Mouse (Mus musculus) lung, embryonic 16.5 days (tissue): Measurements from ENCODE around the gene Ppm1d. TPM values are rescaled to one million over a fixed set of nuclear protein-coding genes. Genes with fewer than 3 reads are reported as not detected.

ENCODE experiments used
- ATAC-seq: fragments of 200-750 bp; cut with Nextera tagmentation; 2 replicates; pipeline ENCODE4 v1.8.0; 2017; ENCODE audit warnings: low read depth, mild to moderate bottlenecking, moderate library complexity
- H3K27ac ChIP-seq: fragments of 300-500 bp; sonication (generic); 2 replicates; pipeline ENCODE4 v1.5.1; 2014; ENCODE audit warnings: mild to moderate bottlenecking, control low read depth, low read length
- H3K27me3 ChIP-seq: fragments of 300-500 bp; sonication (generic); 2 replicates; pipeline ENCODE4 v1.6.1; 2014; ENCODE audit warnings: low read depth, low read length, mixed read lengths; ENCODE audit not compliant: control insufficient read depth, insufficient read depth
- H3K36me3 ChIP-seq: fragments of 300-500 bp; sonication (generic); 2 replicates; pipeline ENCODE4 v1.6.1; 2014; ENCODE audit warnings: low read length; ENCODE audit not compliant: control insufficient read depth, insufficient read depth
- H3K4me1 ChIP-seq: fragments of 300-500 bp; sonication (generic); replicated peaks from 2 replicates; pipeline ENCODE4 v1.6.1; 2014; ENCODE audit warnings: low read length, mixed read lengths; ENCODE audit not compliant: control insufficient read depth, insufficient read depth
- H3K4me2 ChIP-seq: fragments of 300-500 bp; sonication (generic); 2 replicates; pipeline ENCODE4 v1.6.1; 2014; ENCODE audit warnings: low read depth, low read length, control low read depth
- H3K4me3 ChIP-seq: fragments of 300-500 bp; sonication (generic); 2 replicates; pipeline ENCODE4 v1.5.1; 2014; ENCODE audit warnings: mild to moderate bottlenecking, low read length, control low read depth
- H3K9ac ChIP-seq: fragments of 300-500 bp; sonication (generic); 2 replicates; pipeline ENCODE4 v1.6.1; 2014; ENCODE audit warnings: low read length, control low read depth
- H3K9me3 ChIP-seq: fragments of 300-500 bp; sonication (generic); 2 replicates; pipeline ENCODE4 v1.6.1; 2016; ENCODE audit warnings: low read length; ENCODE audit not compliant: control insufficient read depth
- WGBS: fragments of 180-500 bp; shearing (Covaris S2); extraction: QIAGEN DNeasy Blood & Tissue Kit; methylation state at CpG from one replicate; pipeline ENCODE4 v1.1.7; 2014; 5-methylcytosine and 5-hydroxymethylcytosine counted together
- polyA plus RNA-seq: library from polyadenylated mRNA; unstranded; fragments of >200 nt; fragmentation: Nextera tagmentation; extraction: Ambion mirVana; gene quantifications from 2 replicates; pipeline ENCODE4 v1.2.1, GENCODE M21; 2015

Gene Ppm1d
- polyA plus RNA-seq, 1 experiment from 2014 or later, result 15.9 TPM

DNA sequence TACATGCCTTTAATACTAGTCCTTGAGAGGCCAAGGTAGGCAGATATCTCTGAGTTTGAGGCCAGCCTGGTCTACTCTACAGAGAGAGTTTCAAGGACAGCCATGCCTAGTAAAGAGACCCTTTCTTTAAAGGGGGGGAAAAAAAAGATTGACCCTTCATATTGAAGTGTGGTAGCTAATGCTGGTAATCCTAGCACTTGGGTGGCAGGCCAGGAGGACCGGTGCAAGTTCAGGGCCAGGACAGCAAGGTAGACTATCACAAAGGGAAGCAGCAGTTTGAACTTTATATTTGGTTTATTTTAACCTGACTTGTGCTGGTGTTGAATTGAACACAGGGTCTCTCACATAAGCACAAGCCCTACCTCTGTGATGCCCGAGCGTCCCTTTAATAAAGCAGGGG lies 2.3 kb downstream of the Ppm1d start:
- H3K4me1 ChIP-seq, result peaks cover 12% of the 10 kb centered on the region
- H3K9me3 ChIP-seq, result no peaks in the 10 kb centered on the region
- no peak for ATAC-seq
- WGBS, result 81% methylated on average over 3 of the region's 3 CpGs
- H3K4me2 ChIP-seq, result peak overlapping the region; percentile 58
- H3K9ac ChIP-seq, result no peak overlapping the region
- no peaks in the 10 kb centered on the region for H3K27me3 ChIP-seq
- H3K4me3 ChIP-seq, result peak overlapping the region; percentile 98
- H3K27ac ChIP-seq, result no peak overlapping the region
- peaks cover 9% of the 10 kb centered on the region; the same call in 1 of the 2 replicates for H3K36me3 ChIP-seq

DNA sequence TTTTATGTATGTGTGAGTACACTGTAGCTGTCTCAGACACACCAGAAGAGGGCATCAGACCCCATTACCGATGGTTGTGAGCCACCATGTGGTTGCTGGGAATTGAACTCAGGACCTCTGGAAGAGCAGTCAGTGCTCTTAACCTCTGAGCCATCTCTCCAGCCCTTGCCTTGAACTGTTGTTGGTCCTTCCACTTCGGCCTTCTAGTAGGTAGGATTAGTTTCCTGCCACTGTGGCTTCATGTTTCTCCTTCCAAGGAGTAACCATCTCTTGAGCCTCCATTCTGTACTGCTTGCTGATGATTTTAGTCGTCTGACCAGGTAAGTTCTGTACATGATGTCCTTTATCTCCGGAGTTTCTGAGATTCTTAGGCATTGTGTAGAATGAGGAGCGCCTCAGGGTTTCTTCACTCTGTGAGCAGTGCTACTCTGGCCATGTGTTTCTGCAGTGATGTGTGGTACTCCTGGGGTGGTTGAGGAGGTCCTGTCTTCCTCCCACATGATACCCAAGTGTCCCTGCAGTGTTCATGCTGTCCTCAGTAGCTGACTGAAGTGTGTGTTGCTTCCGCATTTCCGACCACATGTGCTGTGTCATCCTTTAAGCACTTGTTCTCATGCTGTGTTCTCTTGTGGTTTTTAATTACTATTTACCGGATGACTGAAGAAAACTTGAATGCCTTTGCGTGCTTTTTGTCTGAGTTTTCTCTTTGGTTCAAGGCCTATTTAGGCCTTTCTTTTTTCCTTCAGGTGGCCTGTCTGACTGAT lies 12.7 kb downstream of the Ppm1d start:
- no peak overlapping the region for H3K9ac ChIP-seq
- H3K36me3 ChIP-seq, result no peaks in the 10 kb centered on the region
- H3K27ac ChIP-seq, result no peak overlapping the region
- no peak for ATAC-seq
- no peaks in the 10 kb centered on the region for H3K27me3 ChIP-seq
- no peak overlapping the region for H3K4me2 ChIP-seq
- H3K9me3 ChIP-seq, result no peaks in the 10 kb centered on the region
- 88% methylated on average over 9 of the region's 9 CpGs for WGBS
- H3K4me3 ChIP-seq, result no peak overlapping the region
- H3K4me1 ChIP-seq, result no peaks in the 10 kb centered on the region

DNA sequence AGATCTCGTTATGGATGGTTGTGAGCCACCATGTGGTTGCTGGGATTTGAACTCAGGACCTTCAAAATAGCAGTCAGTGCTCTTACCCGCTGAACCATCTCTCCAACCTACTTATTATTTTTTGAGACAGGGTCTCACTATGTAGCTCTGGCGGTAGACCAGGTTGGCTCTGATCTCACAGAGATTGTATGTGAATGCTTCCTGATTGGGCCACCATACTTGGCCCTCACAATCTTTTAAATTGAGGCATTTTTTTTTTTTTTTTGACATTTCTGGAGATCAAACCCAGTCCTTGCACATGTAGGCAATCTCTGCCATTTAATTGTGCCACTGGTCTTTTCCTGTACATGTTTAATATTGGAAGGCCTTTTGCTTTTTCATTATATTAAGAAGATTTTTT lies 17.7 kb downstream of the Ppm1d start:
- no peak for ATAC-seq
- H3K27ac ChIP-seq, result no peak overlapping the region
- H3K4me1 ChIP-seq, result no peaks in the 10 kb centered on the region
- no peak overlapping the region for H3K9ac ChIP-seq
- H3K36me3 ChIP-seq, result peaks cover 8% of the 10 kb centered on the region
- 91% methylated on average over 3 of the region's 3 CpGs for WGBS
- no peaks in the 10 kb centered on the region for H3K27me3 ChIP-seq
- no peak overlapping the region for H3K4me2 ChIP-seq
- H3K4me3 ChIP-seq, result no peak overlapping the region
- no peaks in the 10 kb centered on the region for H3K9me3 ChIP-seq

DNA sequence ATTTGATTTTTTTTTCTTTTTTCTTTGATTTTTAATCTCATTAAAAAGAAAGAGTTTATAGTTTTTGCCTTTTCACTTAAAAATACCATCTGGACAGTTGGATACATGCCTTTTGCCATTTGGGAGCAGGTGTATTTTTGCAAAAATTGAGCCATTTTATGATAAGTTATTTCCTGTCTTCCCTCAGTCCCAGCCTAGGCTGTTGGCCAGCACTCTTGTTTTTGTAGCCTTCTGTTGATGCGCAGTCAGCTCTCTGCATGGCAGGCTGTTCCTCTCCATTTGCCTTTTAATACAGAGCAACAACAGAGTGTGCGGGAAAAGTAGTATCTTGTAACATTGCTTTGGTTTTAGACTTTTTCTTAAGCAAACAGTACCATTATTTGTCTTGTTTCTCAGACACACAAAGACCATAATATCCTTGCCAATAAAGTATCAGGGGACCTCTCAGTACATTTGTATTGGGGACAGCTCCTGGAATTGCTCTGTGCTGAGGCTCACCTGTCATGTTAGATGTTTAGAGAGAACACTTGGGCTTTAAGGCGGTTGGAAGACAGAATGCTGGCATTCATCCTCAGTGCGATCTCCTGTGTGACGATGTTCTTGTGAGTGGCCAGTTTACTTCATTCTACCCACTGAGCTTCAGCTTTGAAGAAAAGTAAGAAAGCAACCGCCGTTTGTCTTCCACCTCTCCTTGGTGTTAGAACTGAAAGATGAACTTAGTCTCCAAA lies 18.3 kb downstream of the Ppm1d start:
- Histone ChIP-seq H3K27me3 (no peaks in the 10 kb centered on the region), H3K9me3 (no peaks in the 10 kb centered on the region), H3K9ac (no peak overlapping the region), H3K4me2 (no peak overlapping the region), H3K4me1 (no peaks in the 10 kb centered on the region), H3K36me3 (peaks cover 13% of the 10 kb centered on the region), H3K27ac (no peak overlapping the region), H3K4me3 (no peak overlapping the region)
- ATAC-seq, result no peak
- WGBS, result 88% methylated on average over 7 of the region's 7 CpGs

DNA sequence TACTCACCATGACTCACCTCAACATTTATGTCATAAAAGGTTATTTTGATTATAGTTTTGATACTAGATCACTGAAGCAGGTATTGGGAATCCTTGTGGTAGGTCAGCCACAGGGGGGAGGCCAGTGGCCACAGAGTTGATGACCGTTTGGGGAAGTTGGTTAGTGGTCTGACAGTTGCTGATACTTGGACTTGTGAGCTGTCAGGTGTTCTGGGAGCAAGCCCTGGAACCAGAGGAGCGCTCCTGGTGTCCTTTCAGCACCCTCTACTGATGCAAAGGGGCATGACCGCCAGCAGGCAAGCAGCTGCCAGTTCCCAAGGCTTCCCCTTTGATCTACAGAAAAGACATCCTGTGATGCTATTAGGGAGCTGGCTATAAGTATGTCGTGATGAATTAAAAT lies 23.7 kb downstream of the Ppm1d start:
- no peak overlapping the region for H3K4me3 ChIP-seq
- WGBS, result 38% methylated on average over 4 of the region's 4 CpGs
- peaks cover 22% of the 10 kb centered on the region for H3K36me3 ChIP-seq
- no peak overlapping the region for H3K27ac ChIP-seq
- no peak overlapping the region for H3K4me2 ChIP-seq
- no peaks in the 10 kb centered on the region for H3K4me1 ChIP-seq
- H3K9ac ChIP-seq, result no peak overlapping the region
- H3K9me3 ChIP-seq, result no peaks in the 10 kb centered on the region
- no peak for ATAC-seq
- H3K27me3 ChIP-seq, result no peaks in the 10 kb centered on the region

DNA sequence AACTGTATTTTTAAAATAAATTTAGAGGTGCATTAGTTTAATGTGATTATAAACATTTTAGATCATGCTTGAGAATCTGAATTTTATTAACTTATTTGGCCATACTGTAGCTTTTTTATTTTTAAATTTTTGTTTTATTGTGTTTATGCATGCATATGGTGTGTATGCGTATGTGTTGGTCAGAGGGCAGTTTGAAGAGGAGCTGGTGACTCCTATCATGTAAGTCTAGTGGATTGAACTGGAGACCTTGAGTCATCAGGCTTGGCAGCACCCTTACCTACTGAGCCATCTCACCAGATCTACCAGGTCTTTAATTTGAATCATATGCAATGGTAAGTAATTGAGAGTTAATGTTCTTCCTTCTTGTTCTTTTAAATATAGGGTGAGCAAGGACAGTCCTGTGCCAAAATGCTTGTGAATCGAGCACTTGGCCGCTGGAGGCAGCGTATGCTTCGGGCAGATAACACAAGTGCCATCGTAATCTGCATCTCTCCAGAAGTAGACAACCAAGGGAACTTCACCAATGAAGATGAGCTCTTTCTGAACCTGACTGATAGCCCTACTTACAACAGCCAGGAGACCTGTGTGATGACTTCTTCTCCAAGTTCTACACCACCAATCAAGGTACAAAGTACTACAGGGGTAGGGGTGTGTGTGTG lies 28.3 kb downstream of the Ppm1d start:
- Histone ChIP-seq H3K4me3 (no peak overlapping the region), H3K9ac (no peak overlapping the region), H3K4me2 (no peak overlapping the region), H3K27ac (no peak overlapping the region), H3K36me3 (peaks cover 15% of the 10 kb centered on the region; the same call in 1 of the 2 replicates), H3K9me3 (no peaks in the 10 kb centered on the region), H3K4me1 (no peaks in the 10 kb centered on the region), H3K27me3 (no peaks in the 10 kb centered on the region)
- 92% methylated on average over 6 of the region's 6 CpGs for WGBS
- no peak for ATAC-seq

DNA sequence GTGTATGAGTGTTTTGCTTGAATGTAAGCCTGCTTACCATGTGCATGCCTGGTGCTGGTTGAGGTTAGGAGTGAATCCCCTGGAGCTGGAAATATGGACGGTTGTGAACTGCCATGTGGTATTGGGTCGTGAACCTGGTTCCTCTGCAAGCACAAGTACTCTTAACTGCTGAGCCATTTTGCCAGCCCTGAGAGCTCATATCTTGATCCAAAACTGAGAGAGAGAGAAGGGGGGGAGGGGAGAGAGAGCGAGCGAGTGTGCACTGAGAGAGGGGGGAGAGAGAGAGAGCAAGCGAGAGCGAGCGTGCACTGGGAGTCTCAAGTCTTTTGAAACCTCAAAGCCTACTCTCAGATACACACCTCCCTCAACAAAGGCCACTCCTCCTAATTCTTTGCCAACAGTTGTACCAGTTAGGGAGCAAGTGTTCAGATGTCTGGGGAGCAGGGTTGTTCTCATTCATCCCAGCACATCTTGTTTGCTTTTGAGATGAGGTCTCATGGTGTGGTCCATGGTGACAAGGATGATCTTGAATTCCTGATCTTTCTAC lies 29.1 kb downstream of the Ppm1d start:
- Histone ChIP-seq H3K9ac (no peak overlapping the region), H3K36me3 (peaks cover 11% of the 10 kb centered on the region; the same call in 1 of the 2 replicates), H3K9me3 (no peaks in the 10 kb centered on the region), H3K4me3 (no peak overlapping the region), H3K4me2 (no peak overlapping the region), H3K27me3 (no peaks in the 10 kb centered on the region), H3K27ac (no peak overlapping the region), H3K4me1 (no peaks in the 10 kb centered on the region)
- 84% methylated on average over 7 of the region's 7 CpGs for WGBS
- ATAC-seq, result no peak

DNA sequence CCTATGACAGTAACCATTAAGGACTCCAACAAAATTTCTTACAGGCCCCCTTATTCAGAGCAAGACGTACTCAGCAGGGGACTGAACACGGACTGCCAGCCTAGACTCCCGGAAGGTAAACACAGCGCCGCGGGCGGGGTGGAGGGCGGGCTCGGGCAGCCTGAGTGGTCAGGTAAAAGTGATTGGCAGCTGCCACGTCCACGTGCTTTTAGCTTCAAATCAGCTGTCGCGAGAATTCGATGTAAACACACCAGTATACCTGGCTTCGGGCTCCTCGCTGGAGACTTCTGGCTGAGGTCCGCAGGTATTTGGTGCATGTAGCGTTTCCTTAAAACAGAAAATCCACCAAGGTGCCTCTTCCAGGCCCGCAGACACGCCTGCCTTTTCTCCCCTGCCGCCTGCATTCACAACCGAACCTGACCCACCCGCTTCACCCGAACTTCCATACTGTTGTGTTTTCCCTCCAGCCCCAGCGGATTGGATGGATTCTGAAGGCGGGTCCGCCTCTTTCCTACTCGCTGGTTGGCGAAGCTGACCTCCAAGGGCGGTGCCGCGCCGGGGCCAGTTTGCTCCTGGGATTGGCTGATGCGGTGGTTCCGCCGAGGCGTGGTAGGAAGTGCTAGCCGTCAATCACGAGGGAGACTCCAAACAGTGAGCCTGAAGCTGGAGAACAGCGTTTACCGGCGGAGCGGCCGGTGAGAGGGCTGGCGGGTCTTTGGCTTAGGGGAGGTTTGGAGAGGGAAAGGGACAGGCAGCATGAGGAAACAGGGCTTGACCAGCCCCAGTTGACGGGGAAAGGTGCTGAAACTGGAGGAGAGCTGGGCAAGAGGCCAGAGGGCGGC lies 41.7 kb downstream of the Ppm1d start, which contains the start of gene Bcas3:
TSS of gene Bcas3 (plus strand) at position 629 of the 842 bp plus-strand sequence.
- Histone ChIP-seq H3K4me3 (peak within 1 kb of the TSS; percentile 57), H3K4me2 (peak within 1 kb of the TSS; percentile 79), H3K27me3 (no peaks in the 10 kb centered on the region), H3K9ac (peak within 1 kb of the TSS; percentile 68), H3K4me1 (peaks cover 9% of the 10 kb centered on the region), H3K27ac (0 out of 2 replicates have a peak within 1 kb of the TSS, but pooled peaks have one; percentile 6), H3K36me3 (peaks cover 2% of the 10 kb centered on the region; the same call in 1 of the 2 replicates), H3K9me3 (no peaks in the 10 kb centered on the region)
- peak; percentile 99 for ATAC-seq
- under 1% methylated on average over 47 of the region's 47 CpGs for WGBS
